Mouse (Mus musculus): ENCODE data around the gene Rhoj. TPM values are rescaled to one million over a fixed set of nuclear protein-coding genes. Genes with fewer than 3 reads are reported as not detected.
"Not testable (repeated sequence)": the region's sequence is repeated elsewhere in the genome, so short reads cannot be mapped to it uniquely, and the experiment has no call there.

Rhoj gene
- polyA plus RNA-seq, 1 experiment: 39.2 TPM

- DNase-seq (ENCODE audit: low read depth): no peak
Observed at GRCm38 (mm10) chr12:75394011-75394773, 86.1 kb downstream of the Rhoj start.

GRCm38 (mm10) chr12:75396616-75397015, 88.5 kb downstream of the Rhoj start:
- no peak for DNase-seq (ENCODE audit: low read depth)

DNA sequence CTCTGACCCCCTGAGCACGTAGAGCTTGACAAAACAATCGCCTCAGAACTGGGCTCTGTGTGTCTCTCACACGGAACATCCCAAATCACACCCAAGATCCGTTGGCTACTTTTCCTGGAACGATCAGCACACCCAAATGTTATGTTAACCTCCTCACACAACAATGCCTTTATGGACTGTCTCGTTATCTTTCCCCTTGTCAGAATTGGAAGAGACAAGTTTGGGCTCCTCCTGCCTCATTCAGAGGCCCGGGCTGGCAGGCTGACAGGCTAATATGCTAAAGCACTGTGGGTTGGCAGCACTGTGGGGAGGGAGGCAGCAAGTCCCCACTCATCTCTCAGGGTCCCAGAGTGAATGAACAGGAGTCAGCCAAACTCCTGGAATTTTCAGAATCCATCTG, 89.0 kb downstream of the Rhoj start:
- no peak for DNase-seq (ENCODE audit: low read depth)

GRCm38 (mm10) chr12:75412964-75413363, 104.8 kb downstream of the Rhoj start:
- DNase-seq (ENCODE audit: low read depth): no peak

DNA sequence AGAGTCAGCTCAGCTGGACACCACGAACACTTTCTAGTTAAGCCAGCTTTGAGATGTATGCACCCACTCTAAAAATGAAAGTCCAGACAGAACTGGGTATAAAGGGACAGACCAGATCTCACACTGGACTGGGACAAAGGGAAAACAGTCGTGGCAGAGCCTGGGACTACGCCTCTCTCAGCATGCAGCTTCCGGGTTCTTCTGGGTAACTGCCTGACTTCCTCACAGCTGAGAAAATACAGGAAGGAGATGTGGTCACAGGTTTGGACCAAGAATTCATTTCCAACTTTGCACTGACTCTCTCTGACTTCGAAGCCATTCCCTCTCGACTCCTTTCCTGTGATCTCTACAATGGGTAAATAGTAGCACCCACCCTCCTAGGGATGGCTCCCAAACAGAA, 106.9 kb downstream of the Rhoj start:
- no peak for DNase-seq (ENCODE audit: low read depth)

GRCm38 (mm10) chr12:75416681-75417080, 108.6 kb downstream of the Rhoj start, which contains the start of gene Gphb5:
Gene Gphb5, minus strand, starts transcription at chr12:75416781.
- no peak for DNase-seq (ENCODE audit: low read depth)

DNA sequence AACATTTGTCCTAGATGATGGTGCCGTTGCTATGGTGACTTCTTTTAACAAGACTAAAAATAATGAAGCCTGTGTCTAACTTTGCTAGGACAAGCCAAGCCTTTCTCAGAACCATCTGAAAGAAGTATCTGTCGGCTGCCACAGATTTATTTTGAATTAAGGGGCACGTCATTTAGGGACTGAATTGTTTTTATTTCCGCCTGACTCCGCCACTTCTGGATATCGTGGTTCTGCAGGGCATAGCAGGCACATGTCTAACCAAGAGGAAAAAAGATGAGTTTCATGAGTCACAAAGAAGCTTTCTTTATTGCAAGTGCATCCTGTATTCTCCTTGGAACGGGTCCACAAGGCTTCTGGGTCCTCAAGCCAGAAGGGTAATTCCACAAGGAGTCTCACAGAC, 116.2 kb downstream of the Rhoj start:
- no peak for DNase-seq (ENCODE audit: low read depth)

DNA sequence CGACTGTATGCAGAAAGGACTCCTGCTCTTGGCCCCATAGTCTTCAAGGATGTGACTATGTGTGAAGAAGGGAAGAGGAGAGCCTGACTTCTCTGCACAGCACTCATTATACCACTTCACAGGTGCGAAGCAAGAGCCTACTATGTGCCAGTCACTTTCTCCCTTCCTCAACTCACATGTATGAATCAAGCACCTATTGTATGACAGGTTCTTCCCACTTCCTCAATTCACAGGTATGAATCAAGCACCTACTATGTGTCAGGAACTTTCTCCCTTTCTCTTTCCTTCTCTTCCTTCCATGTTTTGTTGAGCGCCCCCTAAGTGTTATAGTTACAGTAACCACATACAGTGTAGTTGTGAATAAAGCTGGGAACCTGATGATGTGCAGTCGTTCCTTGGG, 116.7 kb downstream of the Rhoj start:
- DNase-seq (ENCODE audit: low read depth): no peak

- DNase-seq (ENCODE audit: low read depth): no peak
Observed at GRCm38 (mm10) chr12:75425882-75426281, 117.8 kb downstream of the Rhoj start.

DNA sequence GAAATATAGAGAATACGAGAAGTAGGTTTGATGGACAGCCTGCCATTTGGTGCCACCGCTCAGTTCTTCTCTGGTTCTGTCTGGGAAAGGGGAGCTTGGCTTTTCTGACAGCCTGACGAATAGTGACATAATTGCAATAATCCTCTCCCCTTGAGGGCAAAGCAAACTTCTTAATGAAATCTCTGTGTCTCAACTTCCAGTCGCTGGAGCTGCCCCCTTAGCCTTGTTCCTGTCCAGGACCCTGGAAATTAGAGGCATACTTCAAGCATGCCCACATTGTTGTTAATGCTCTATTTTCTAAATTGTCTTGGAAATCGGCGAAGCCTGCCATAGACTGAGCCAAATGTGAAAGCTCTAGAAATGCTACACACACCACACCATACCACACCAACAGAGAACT, 120.6 kb downstream of the Rhoj start:
- no peak for DNase-seq (ENCODE audit: low read depth)

GRCm38 (mm10) chr12:75429685-75430396, 121.7 kb downstream of the Rhoj start:
- no peak for DNase-seq (ENCODE audit: low read depth)

DNA sequence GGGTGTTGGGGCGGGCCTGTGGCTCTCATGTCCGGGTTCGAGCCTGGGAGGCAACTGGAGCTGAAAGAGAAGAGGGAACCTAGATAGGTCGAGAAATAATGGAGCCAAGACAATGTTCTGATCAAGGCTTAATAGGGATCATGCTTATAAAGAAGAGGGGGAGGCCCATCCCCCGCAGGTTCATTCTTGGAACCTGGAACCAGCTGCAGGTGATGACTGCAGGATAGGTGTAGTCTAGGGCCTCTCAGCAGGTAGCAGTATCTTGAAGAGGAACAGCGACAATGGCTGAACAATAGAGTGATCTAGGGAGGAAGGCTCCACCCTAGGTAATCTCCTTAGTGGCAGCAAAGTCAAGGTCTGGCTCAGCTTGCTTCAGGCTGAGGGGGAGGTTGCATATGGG, 124.3 kb downstream of the Rhoj start:
- not testable (repeated sequence) for DNase-seq (ENCODE audit: low read depth)

GRCm38 (mm10) chr12:75446245-75446644, 138.1 kb downstream of the Rhoj start:
- DNase-seq (ENCODE audit: low read depth): no peak

DNA sequence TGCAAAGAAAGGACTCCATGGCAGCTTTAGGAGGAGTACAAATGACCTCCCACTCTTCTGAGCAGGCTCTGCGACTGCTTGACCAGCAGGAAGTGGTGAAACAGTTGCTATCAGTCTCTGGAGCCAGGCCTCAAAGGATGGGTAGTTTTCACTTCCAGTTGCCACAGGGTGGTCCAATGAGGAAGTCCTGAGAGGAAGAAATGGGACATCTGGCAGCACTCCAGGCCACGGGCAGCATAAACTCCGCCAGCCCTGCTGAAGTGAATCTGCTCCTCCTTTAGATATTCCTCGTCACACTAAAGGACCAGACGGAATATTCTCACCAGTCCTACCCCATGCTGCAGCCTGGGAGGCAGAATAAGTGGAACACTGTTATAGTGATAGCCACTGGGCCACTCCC, 140.8 kb downstream of the Rhoj start:
- no peak for DNase-seq (ENCODE audit: low read depth)

- no peak for DNase-seq (ENCODE audit: low read depth)
Observed at GRCm38 (mm10) chr12:75449475-75449966, 141.4 kb downstream of the Rhoj start.

DNA sequence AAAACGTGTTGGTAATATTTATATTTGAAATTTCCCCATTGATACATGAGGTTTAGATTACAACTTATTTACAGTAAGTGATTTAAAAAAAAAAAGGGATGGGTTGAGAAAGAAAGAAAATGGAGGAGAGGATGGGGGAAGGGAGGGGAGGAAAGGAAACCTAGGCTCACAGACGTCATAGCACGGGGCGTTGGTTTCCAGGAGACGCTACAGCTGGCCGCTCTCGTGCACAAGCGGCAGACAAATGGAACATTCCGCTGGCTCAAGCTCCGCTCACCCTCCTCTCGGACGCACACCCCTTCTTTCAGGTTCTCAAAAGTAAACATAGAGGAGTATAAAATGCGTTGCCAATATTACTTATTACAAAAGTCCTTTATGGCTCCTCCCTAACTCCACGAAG, 141.9 kb downstream of the Rhoj start:
- DNase-seq (ENCODE audit: low read depth): no peak

GRCm38 (mm10) chr12:75450592-75450991, 142.5 kb downstream of the Rhoj start:
- no peak for DNase-seq (ENCODE audit: low read depth)

Other genes with a start within 250 kb of the Rhoj start
- gene Kcnh5, start 131.0 kb upstream of the Rhoj start, polyA plus RNA-seq (2012; rRNA removed): not detected in 2 replicates
- gene Gphb5, start 108.5 kb downstream of the Rhoj start, polyA plus RNA-seq (2012; rRNA removed): not detected in 2 replicates